Mouse (Mus musculus) hindbrain, embryonic 14.5 days (tissue): ENCODE data around the gene Tchp. TPM values are rescaled to one million over a fixed set of nuclear protein-coding genes. Genes with fewer than 3 reads are reported as not detected.

Experiments
- ATAC-seq: fragments of 200-750 bp; cut with Nextera tagmentation; 2 replicates; pipeline ENCODE4 v1.8.0; 2017; ENCODE audit warnings: moderate number of reproducible peaks, mild to moderate bottlenecking, moderate TSS enrichment, moderate library complexity; ENCODE audit not compliant: low FRiP score
- DNase-seq: peaks from one replicate; pipeline ENCODE4 v3.0.0-alpha.2; 2015; ENCODE audit warnings: low spot score
- H3K27ac ChIP-seq: fragments of 300-500 bp; sonication (generic); 2 replicates; pipeline ENCODE4 v1.5.1; 2014; ENCODE audit warnings: mild to moderate bottlenecking, moderate library complexity
- H3K27me3 ChIP-seq: fragments of 300-500 bp; sonication (generic); 2 replicates; pipeline ENCODE4 v1.6.1; 2014; ENCODE audit warnings: mild to moderate bottlenecking, low read length, mixed read lengths; ENCODE audit not compliant: control insufficient read depth, insufficient read depth
- H3K36me3 ChIP-seq: fragments of 300-500 bp; sonication (generic); replicated peaks from 2 replicates; pipeline ENCODE4 v1.6.1; 2014; ENCODE audit not compliant: control insufficient read depth, insufficient read depth
- H3K4me1 ChIP-seq: fragments of 300-500 bp; sonication (generic); replicated peaks from 2 replicates; pipeline ENCODE4 v1.6.1; 2014; ENCODE audit warnings: antibody characterized with exemption, low read length, mixed read lengths; ENCODE audit not compliant: control insufficient read depth, insufficient read depth
- H3K4me2 ChIP-seq: fragments of 300-500 bp; sonication (generic); replicated peaks from 2 replicates; pipeline ENCODE4 v1.6.1; 2014; ENCODE audit warnings: mild to moderate bottlenecking, moderate library complexity
- H3K4me3 ChIP-seq: fragments of 300-500 bp; sonication (generic); replicated peaks from 2 replicates; pipeline ENCODE4 v1.5.1; 2014; ENCODE audit warnings: mild to moderate bottlenecking, low read length
- H3K9ac ChIP-seq: fragments of 300-500 bp; sonication (generic); 2 replicates; pipeline ENCODE4 v1.6.1; 2014
- H3K9me3 ChIP-seq: fragments of 300-500 bp; sonication (generic); 2 replicates; pipeline ENCODE4 v1.6.1; 2016; ENCODE audit warnings: low read length; ENCODE audit not compliant: control insufficient read depth
- WGBS: fragments of 180-500 bp; shearing (Covaris S2); extraction: QIAGEN DNeasy Blood & Tissue Kit; methylation state at CpG from one replicate; pipeline ENCODE4 v1.1.7; 2014; 5-methylcytosine and 5-hydroxymethylcytosine counted together
- polyA plus RNA-seq: library from polyadenylated mRNA; unstranded; fragments of >200 nt; fragmentation: Nextera tagmentation; extraction: Ambion mirVana; gene quantifications from 2 replicates; pipeline ENCODE4 v1.2.1, GENCODE M21; 2014

Gene Tchp
- polyA plus RNA-seq, 1 experiment from 2014 or later: 15.4 TPM

DNA sequence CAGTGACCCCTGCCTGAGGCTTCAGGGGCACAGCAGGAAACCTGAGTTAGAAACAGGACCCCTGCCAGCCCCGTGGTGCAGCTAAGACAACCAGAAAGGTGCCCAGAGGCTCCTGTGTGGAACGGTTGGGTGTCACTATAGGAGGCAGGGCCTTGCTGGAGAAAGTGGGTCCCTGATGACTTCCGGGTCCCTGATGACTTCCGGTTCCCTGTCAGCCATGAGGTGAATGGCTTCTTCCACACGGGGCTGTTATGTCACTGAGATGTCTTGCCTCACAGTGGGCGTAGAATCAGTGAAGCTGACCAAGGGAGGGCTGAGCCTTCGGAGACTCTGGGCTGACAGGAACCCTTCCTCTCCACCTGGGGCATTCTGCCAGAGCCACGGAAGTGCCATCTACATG lies 33.0 kb upstream of the Tchp start:
- no peak for ATAC-seq
- WGBS: 89% methylated on average over 8 of the region's 8 CpGs
- H3K27ac ChIP-seq: no peak overlapping the region
- no peak overlapping the region for H3K4me2 ChIP-seq
- no peaks in the 10 kb centered on the region for H3K9me3 ChIP-seq
- DNase-seq: no peak
- H3K4me1 ChIP-seq: 0 out of 2 replicates have a peak, but pooled peaks cover 2% of the 10 kb centered on the region
- peaks cover 31% of the 10 kb centered on the region for H3K36me3 ChIP-seq
- H3K4me3 ChIP-seq: no peak overlapping the region
- H3K27me3 ChIP-seq: no peaks in the 10 kb centered on the region
- H3K9ac ChIP-seq: no peak overlapping the region

DNA sequence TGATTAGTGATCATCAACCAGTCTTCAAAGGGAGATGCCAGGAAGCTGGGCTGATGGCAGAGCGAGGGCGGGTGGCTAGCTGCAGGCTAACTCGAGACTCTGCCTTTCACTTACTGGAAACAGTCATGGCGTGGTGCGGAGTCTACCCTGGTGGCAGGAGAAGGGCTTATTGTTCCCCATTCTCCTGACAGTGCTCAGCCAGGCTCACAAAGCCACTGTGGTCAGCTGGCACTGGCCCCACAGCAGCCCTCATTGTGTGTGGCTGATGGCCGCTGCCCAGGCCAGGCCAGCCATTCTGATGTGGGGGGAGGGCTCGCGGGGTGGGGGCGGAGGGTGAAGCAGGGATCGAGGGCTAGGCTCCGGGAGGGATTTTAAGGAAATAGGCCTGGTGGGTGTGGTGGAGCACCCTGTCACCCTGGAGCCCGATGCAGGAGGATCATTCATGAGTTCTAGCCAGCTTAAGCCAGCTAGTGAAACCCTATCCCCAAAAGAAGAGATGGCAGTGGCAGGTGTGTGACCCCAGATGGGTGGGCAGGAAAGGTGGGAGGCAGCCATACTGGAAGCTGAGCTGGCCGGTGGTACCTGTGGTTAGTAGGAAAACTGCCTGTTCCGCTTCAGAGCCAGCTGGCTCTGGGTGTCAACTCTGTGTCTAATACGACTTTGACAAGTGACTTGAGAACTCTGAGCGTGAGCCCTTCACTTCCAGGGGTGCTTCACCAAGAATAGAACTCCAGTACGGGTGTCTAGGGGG lies 27.5 kb upstream of the Tchp start:
- no peaks in the 10 kb centered on the region for H3K9me3 ChIP-seq
- H3K4me2 ChIP-seq: no peak overlapping the region
- H3K36me3 ChIP-seq: peaks cover 18% of the 10 kb centered on the region
- H3K4me1 ChIP-seq: peaks cover 8% of the 10 kb centered on the region; the same call in 1 of the 2 replicates
- no peak overlapping the region for H3K4me3 ChIP-seq
- WGBS: 60% methylated on average over 17 of the region's 17 CpGs
- H3K27ac ChIP-seq: no peak overlapping the region
- H3K9ac ChIP-seq: no peak overlapping the region
- ATAC-seq (no peak), DNase-seq (no peak)
- H3K27me3 ChIP-seq: no peaks in the 10 kb centered on the region

DNA sequence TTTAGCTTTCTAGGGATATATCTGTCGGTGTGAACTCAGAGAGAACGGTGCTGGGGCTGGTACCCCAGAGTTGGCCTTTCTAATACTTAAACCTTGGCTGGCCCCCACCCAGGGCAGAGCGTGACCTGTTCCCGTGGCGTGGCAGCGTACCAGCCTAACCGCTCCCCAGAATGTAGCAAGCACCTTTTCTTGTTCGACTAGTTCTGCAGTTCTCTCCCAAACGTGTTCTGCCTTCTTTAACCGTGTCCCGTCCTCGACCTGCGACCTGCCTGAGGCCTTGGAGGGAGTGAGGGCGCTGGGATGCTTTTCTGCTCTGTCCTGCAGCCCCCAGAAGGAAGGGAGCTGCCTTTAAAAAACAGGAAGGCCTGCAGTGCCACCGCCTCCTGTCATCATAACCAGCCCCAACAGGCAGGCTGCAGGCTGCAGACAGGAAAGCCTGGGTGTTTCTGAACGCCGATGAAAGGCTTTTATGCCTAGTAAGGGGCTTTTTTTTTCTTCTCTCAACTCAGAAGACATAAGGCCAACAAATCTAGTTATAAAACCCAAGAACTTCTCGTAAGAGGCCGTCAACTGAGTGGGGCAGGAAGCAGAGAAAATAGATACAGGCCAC lies 26.8 kb upstream of the Tchp start:
- H3K27me3 ChIP-seq: no peaks in the 10 kb centered on the region
- peaks cover 8% of the 10 kb centered on the region; the same call in 1 of the 2 replicates for H3K4me1 ChIP-seq
- H3K9ac ChIP-seq: no peak overlapping the region; the same call in 1 of the 2 replicates
- ATAC-seq: no peak
- no peak for DNase-seq
- H3K27ac ChIP-seq: 0 out of 2 replicates have a peak overlapping the region, but pooled peaks have one; percentile 24
- 85% methylated on average over 19 of the region's 19 CpGs for WGBS
- peaks cover 11% of the 10 kb centered on the region for H3K36me3 ChIP-seq
- H3K4me3 ChIP-seq: no peak overlapping the region
- no peaks in the 10 kb centered on the region for H3K9me3 ChIP-seq
- H3K4me2 ChIP-seq: no peak overlapping the region

DNA sequence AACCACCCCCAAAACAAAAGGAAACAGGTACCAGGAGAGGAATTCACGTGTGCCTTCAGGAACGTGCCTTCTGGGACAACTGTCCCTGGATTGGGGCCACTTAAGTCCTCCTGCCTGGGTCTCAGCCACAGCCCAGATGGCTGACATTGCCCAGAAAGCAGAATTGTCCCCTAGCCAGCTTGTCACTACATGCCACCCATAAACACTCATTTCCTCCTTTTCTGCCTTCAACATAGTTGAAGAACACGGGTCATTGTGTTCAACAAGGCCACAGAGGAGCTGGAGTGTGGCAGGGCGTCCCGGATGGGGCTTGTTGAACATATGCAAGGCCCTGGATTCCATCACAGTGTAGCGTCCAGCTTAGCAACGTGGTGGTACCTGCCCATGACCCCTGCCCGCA lies 25.8 kb upstream of the Tchp start:
- H3K9ac ChIP-seq: no peak overlapping the region
- H3K27me3 ChIP-seq: no peaks in the 10 kb centered on the region
- ATAC-seq: no peak
- peaks cover 2% of the 10 kb centered on the region for H3K36me3 ChIP-seq
- no peak overlapping the region for H3K4me3 ChIP-seq
- DNase-seq: no peak
- no peak overlapping the region for H3K27ac ChIP-seq
- no peaks in the 10 kb centered on the region for H3K9me3 ChIP-seq
- peaks cover 8% of the 10 kb centered on the region; the same call in 1 of the 2 replicates for H3K4me1 ChIP-seq
- no peak overlapping the region for H3K4me2 ChIP-seq
- WGBS: 79% methylated on average over 8 of the region's 8 CpGs

DNA sequence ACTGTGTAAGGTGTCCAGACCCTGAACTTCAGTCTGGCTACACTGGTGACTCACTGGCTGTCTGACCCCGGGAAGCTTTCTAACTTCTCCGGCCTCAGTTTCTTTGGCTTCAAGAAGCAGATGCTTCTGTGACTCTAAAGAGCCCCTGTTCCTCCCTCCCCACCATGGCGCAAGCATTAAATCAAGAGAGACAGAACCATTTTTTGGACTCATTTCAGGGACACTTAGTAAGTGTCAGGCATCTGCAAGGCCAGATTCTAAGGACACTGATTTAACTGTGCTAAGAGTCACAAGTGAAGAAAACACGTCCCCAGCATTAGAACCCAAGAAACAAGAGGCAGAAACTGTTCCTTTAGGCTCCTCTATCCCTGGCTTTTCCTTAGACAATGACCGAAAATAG lies 21.6 kb upstream of the Tchp start:
- Histone ChIP-seq H3K27ac (no peak overlapping the region), H3K9ac (no peak overlapping the region), H3K36me3 (no peaks in the 10 kb centered on the region), H3K9me3 (no peaks in the 10 kb centered on the region), H3K4me3 (no peak overlapping the region), H3K27me3 (no peaks in the 10 kb centered on the region), H3K4me1 (peaks cover 10% of the 10 kb centered on the region; the same call in 1 of the 2 replicates), H3K4me2 (no peak overlapping the region)
- ATAC-seq (no peak), DNase-seq (no peak)
- 93% methylated on average over 5 of the region's 5 CpGs for WGBS

DNA sequence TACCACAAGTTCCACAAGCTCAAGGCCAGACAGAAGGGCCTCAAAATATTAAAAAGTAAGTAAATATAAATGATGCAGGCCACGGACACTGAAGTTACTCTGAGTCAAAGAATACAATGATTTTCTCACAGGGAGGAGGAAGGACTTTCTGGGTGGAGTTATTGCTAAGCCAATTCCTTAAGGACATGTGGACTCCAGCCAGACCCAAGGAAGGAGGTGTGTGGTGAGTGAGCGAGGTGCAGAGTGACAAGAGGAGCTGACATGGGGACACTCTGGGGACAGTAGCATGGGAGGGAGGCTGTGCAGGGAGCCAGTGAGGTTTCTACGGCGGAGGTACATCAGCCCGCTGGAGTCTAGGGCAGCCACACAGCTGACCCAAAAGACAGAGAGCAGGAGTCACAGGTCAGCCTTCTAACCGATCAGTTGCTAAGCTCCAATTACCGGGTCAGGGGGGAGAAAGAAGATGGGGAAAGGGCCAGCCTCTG lies 20.8 kb upstream of the Tchp start:
- peaks cover 10% of the 10 kb centered on the region; the same call in 1 of the 2 replicates for H3K4me1 ChIP-seq
- no peak overlapping the region for H3K27ac ChIP-seq
- H3K4me2 ChIP-seq: no peak overlapping the region
- H3K9ac ChIP-seq: no peak overlapping the region
- no peaks in the 10 kb centered on the region for H3K9me3 ChIP-seq
- WGBS: 81% methylated on average over 7 of the region's 7 CpGs
- H3K36me3 ChIP-seq: no peaks in the 10 kb centered on the region
- DNase-seq: no peak
- no peak overlapping the region for H3K4me3 ChIP-seq
- ATAC-seq: no peak
- no peaks in the 10 kb centered on the region for H3K27me3 ChIP-seq

DNA sequence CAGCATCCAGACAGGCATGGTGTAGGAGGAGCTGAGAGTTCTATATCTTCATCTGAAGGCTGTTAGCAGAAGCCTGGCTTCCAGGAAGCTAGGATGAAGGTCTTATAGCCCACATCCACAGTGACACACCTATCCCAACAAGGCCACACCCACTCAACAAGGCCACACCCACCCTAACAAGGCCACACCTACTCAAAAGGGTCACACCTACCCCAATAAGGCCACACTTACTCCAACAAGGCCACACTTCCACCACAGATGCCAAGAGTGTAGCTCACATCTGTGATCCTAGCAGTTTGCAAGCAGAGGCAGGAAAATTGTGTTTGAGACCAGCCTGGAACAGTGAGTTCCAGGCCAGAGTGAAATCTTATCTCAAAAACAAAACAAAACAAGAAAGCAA lies 19.7 kb upstream of the Tchp start:
- DNase-seq: no peak
- H3K4me2 ChIP-seq: no peak overlapping the region
- no peak overlapping the region for H3K4me3 ChIP-seq
- H3K9me3 ChIP-seq: no peaks in the 10 kb centered on the region
- ATAC-seq: no peak
- H3K36me3 ChIP-seq: no peaks in the 10 kb centered on the region
- no peak overlapping the region for H3K9ac ChIP-seq
- no peaks in the 10 kb centered on the region for H3K27me3 ChIP-seq
- H3K27ac ChIP-seq: no peak overlapping the region
- peaks cover 10% of the 10 kb centered on the region; the same call in 1 of the 2 replicates for H3K4me1 ChIP-seq

DNA sequence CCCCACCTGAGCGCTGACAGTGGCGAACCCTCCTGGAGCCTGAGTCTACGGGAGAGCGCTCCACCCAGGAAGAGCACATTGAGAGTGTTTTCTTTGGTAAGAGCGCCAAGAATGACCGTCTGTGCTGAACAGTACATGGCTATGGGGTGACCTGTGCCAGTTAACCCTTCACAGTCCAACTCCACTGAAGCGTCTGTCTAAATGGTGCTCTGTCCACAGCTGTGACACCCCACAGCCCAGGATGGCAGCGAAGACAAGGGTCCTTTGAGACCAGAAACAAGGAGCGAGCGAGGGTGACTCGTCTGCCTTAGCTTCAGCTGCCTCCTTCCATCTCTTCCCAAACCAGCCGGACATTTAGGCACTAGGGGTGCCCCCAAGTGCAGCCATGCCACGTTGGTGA lies 18.9 kb upstream of the Tchp start:
- H3K27me3 ChIP-seq: no peaks in the 10 kb centered on the region
- no peak for DNase-seq
- no peak for ATAC-seq
- H3K9ac ChIP-seq: no peak overlapping the region
- H3K27ac ChIP-seq: no peak overlapping the region
- H3K9me3 ChIP-seq: no peaks in the 10 kb centered on the region
- H3K4me3 ChIP-seq: no peak overlapping the region
- H3K36me3 ChIP-seq: no peaks in the 10 kb centered on the region
- WGBS: 84% methylated on average over 13 of the region's 13 CpGs
- H3K4me1 ChIP-seq: peaks cover 10% of the 10 kb centered on the region; the same call in 1 of the 2 replicates
- H3K4me2 ChIP-seq: no peak overlapping the region

DNA sequence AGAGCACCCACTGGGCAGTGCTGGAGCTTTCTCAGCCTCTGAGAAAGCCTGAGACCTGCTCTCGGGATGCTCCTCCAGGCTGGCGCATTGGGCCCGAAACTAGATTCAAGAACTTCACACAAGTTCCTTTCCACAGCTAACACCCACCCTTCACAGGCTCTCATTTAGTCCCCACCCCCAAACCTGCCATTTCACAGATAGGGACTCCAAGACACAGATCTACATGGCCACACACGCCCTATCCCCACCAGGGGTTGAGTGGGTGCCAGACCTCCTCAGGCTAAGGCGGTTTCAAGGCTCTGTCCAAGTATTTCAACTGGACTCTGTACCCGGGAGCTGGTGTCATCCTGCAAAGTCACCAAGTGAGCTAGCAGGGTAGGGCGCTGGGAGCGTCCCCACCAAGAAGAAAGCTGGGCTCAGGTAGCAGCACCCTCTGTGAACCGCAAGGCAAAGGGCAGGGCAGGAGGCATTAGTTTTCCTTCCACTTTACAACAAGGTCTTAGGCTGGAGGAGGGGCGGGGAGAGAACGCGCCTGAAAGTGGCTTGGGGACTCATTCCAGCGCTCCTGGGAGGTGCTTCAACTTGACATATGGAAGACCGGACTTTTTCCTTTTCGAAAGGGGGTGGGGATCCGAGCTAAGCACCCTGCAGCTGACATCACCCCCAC lies 17.7 kb upstream of the Tchp start:
- Histone ChIP-seq H3K27me3 (no peaks in the 10 kb centered on the region), H3K9ac (peak overlapping the region; percentile 92), H3K27ac (no peak overlapping the region), H3K4me2 (peak overlapping the region; percentile 89), H3K9me3 (no peaks in the 10 kb centered on the region), H3K4me1 (peaks cover 10% of the 10 kb centered on the region; the same call in 1 of the 2 replicates), H3K4me3 (peak overlapping the region; percentile 85), H3K36me3 (no peaks in the 10 kb centered on the region)
- WGBS: 19% methylated on average over 16 of the region's 16 CpGs
- ATAC-seq (no peak), DNase-seq (no peak)
